Comparison of ENCODE assay signal across 18 mouse cellular contexts in the genomic region with DNA sequence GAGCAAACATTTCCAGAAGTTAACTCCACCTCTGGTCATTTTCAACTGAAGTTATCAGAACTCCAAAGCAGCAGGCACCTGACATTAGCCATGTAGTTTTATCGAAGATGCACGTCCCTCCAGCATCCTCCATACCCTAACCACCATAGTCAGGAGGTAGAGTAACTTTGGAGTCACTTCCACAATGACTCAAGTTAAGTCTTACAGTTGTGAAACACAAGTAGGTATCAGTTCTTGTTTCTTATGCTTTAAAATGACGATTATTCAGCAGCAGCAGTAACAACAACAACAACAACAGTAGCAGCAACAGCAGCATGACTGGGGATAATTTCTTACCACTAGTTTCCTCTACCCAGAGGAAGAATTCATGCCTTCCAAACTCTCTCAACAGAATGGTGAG.
"Had no signal": no experiment of that assay in that cellular context is flagged by ENCODE, and none has a peak within 500 bp of the region (broad histone marks: within the 10 kb centered on the region; RNA-seq: fewer than 3 reads in every experiment).

No protein-coding gene starts in this region.

- DNase-seq: gastrocnemius, adult 2 months; gastrocnemius, postnatal 10 days; gastrocnemius, postnatal 25 days; heart, adult 11 months; heart, adult 2 months; heart, postnatal 10 days; heart, postnatal 4 days; kidney, adult 18-20 months; kidney, adult 8-10 months; kidney, postnatal 10 days; kidney, postnatal 25 days; kidney, postnatal 4 days; liver; liver, embryonic 13.5 days had no signal

- ATAC-seq: hindbrain, embryonic 16.5 days; inflammation-experienced regulatory T-cells, adult 6 months; intestine, embryonic 15.5 days; intestine, postnatal 0 days had no signal
